Mouse (Mus musculus) bone marrow, adult 2 months (tissue): ENCODE results near the gene Impdh1. TPM values are rescaled to one million over a fixed set of nuclear protein-coding genes. Genes with fewer than 3 reads are reported as not detected.
A peak's percentile ranks its signal among the peaks of the same experiment; 100 is the strongest.

ENCODE experiments used
- H3K27ac ChIP-seq: fragments of 200-500 bp; 2 replicates; pipeline ENCODE4 v1.5.1; 2012; ENCODE audit warnings: low read depth, mild to moderate bottlenecking, control low read depth, inconsistent platforms, low read length; ENCODE audit not compliant: control insufficient read depth, poor library complexity, insufficient read depth
- H3K4me1 ChIP-seq: fragments of 200-500 bp; 2 replicates; pipeline ENCODE4 v1.6.1; 2011; ENCODE audit warnings: low read length; ENCODE audit not compliant: control insufficient read depth, insufficient read depth
- H3K4me3 ChIP-seq: fragments of 200-500 bp; replicated peaks from 2 replicates; pipeline ENCODE3; 2011; ENCODE audit warnings: mild to moderate bottlenecking, low read depth, low read length, control low read depth; ENCODE audit not compliant: control insufficient read depth
- CTCF ChIP-seq: fragments of 200-500 bp; IDR thresholded peaks from 2 replicates; pipeline ENCODE4 v1.5.1; 2011; ENCODE audit warnings: low read length, control low read depth; ENCODE audit not compliant: control insufficient read depth, insufficient read depth
- POLR2A ChIP-seq: fragments of 200-500 bp; IDR thresholded peaks from 2 replicates; pipeline ENCODE4 v1.6.1; 2011; ENCODE audit warnings: low read depth, mild to moderate bottlenecking, control low read depth, low read length, borderline replicate concordance; ENCODE audit not compliant: control insufficient read depth
- WGBS: fragments of 180-500 bp; shearing (Covaris S2); methylation state at CpG from one replicate; pipeline ENCODE4 v1.1.7; 2018; 5-methylcytosine and 5-hydroxymethylcytosine counted together
- polyA plus RNA-seq: library from polyadenylated mRNA; stranded (reverse); fragments of >200 nt; gene quantifications from 2 replicates; pipeline ENCODE4 v1.2.4, GENCODE M21; 2011; ENCODE audit warnings: low replicate concordance; ENCODE audit not compliant: missing spikeins, insufficient read depth, insufficient read length

Impdh1 gene
- polyA plus RNA-seq, 1 experiment: 29.9 TPM

DNA sequence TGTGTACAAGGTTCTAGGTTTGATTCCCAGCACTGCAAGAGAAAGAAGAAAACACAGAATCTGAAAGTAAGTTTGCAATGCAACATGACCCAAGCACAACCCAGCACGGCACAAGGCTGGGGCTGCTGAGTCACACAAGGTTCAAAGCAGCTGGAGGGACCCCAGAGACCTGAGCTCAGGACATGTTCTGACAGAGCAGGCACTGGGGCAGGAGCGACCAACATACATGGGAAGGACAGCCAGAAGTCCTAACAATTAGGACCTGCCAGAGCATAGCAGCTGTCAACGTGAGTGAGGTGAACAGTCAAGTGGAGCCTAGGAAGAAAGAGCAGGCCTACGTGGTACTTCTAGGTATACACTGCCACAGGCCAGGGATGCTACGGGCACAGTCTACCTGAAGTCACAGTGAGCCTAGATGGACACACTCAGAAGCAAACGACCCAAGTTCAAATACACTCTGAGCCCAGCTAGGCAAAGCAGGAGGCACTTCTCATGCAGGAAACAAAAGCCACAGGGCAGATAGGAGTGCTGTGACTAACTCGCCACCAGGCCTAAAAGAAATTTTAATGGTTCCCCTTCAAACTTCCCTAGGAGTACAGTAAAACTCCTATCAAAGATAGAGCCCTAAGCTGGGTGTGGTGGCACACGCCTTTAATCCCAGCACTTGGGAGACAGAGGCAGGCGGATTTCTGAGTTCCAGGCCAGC, 5.8 kb downstream of the Impdh1 start:
- H3K4me1 ChIP-seq: no peaks in the 10 kb centered on the region; the same call in 1 of the 2 replicates
- 53% methylated on average over 9 of the region's 9 CpGs for WGBS
- no peak overlapping the region for H3K4me3 ChIP-seq
- H3K27ac ChIP-seq: no peak overlapping the region
- TF ChIP-seq POLR2A: no peak

DNA sequence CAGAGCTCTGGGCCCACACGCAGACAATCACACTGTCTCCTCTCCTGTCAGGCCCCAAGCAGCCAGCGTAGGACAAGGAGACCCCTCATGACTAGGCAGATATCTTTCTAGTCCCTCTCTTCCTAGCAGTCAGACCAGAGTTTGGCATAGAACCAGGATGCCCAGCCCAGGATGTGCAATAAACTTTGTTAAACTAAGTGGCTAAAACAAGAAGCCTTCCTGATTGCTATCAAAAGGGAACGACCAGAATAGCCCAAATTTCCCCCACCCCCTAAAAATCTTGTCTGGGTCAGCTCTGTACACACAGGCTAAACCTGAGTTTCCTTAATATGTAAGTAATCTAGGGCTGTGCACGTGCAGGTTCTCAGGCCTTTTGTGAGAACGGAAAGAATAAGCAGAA, 8.0 kb downstream of the Impdh1 start:
- 49% methylated on average over 5 of the region's 5 CpGs for WGBS
- H3K4me3 ChIP-seq: no peak overlapping the region
- H3K27ac ChIP-seq: no peak overlapping the region
- no peak for TF ChIP-seq CTCF
- no peak for TF ChIP-seq POLR2A
- H3K4me1 ChIP-seq: no peaks in the 10 kb centered on the region; the same call in 1 of the 2 replicates

DNA sequence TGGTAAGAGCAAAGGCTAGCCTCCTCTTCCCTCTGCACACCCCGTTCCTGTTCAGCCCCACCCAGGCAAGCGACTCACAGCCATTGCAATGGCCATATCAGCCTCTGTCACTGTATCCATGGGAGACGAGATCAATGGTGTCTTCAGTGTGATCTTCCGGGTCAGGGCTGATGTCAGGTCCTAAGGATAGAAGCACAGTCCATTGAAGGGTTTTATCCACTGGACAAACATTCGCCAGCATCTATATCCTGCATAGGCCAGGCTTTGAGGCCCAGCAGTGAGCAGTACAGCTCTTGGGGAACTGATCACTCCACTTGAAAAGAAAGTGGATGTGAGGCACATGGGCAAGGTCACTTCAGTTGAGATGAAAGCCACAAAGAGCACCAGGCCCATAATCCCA, 9.1 kb downstream of the Impdh1 start:
- no peak overlapping the region for H3K27ac ChIP-seq
- TF ChIP-seq POLR2A: no peak
- no peak for TF ChIP-seq CTCF
- H3K4me1 ChIP-seq: no peaks in the 10 kb centered on the region; the same call in 1 of the 2 replicates
- H3K4me3 ChIP-seq: no peak overlapping the region
- WGBS: 70% methylated on average over 5 of the region's 5 CpGs

GRCm38 (mm10) chr6:29206006-29206405, 10.2 kb downstream of the Impdh1 start:
- Histone ChIP-seq H3K4me1 (no peaks in the 10 kb centered on the region; the same call in 1 of the 2 replicates), H3K4me3 (no peak overlapping the region), H3K27ac (no peak overlapping the region)
- TF ChIP-seq POLR2A (no peak), CTCF (no peak)
- WGBS: 89% methylated on average over 10 of the region's 10 CpGs

- WGBS: 69% methylated on average over 15 of the region's 15 CpGs
- no peaks in the 10 kb centered on the region for H3K4me1 ChIP-seq
- H3K4me3 ChIP-seq: no peak overlapping the region
- H3K27ac ChIP-seq: no peak overlapping the region
- TF ChIP-seq CTCF (peak; percentile 73), POLR2A (no peak)
Observed at GRCm38 (mm10) chr6:29204932-29205614, 11.1 kb downstream of the Impdh1 start.

DNA sequence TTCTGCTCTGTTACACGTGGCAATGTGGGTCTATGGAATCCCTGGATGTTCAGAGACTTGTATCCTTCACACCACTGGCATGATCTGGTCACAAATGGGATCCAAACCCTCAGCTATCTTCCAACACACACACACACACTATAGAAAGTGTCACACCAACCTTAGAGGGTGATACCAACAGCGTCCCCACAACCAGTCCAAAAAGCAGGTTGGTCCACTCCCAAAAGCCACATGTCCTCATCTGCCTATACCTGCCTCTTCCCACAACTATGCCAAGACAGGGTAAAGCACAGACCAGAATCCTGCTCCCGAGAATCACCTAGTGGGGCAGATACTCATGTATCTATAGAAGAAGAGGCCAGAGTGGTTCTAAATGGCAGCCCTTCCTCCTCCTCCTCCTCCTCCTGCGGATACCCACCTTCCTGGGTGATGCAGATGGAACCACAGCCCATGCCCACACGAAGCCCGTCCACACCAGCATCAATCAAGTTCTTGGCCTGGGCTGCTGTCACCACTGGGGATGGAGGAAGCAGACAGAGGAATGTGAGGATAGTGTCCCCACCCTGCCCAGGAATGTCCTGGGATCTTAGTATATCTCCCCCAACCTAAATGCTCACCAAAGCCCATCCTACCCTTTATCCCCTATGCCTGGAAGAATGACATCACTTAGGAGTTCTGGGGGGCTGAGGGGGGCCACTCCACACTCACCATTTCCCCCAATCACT, 12.1 kb downstream of the Impdh1 start:
- Histone ChIP-seq H3K4me1 (no peaks in the 10 kb centered on the region), H3K4me3 (no peak overlapping the region), H3K27ac (no peak overlapping the region)
- TF ChIP-seq CTCF (no peak), POLR2A (no peak)
- WGBS: 79% methylated on average over 6 of the region's 6 CpGs

DNA sequence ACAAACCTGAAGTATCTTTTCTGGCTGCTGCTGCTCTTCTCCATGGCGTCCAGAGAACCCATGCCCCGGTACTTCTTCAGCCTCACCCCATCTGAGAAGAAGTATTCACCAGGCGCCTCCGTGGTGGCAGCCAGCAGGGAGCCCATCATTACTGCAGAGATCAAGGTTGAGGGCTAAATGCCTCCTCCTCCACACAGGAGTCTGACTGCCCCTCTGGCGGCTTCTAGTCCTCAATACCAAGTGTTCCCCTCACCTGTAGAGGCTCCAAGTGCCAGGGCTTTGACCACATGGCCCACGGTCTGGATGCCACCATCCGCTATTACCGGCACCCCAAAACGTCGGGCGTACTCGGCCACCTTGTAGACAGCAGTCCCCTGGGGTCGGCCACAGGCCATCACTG, 13.1 kb downstream of the Impdh1 start:
- TF ChIP-seq POLR2A (no peak), CTCF (no peak)
- 90% methylated on average over 13 of the region's 13 CpGs for WGBS
- Histone ChIP-seq H3K4me3 (no peak overlapping the region), H3K27ac (no peak overlapping the region), H3K4me1 (no peaks in the 10 kb centered on the region)

- 82% methylated on average over 8 of the region's 8 CpGs for WGBS
Observed at GRCm38 (mm10) chr6:29201988-29202387, 14.2 kb downstream of the Impdh1 start.

More at GRCm38 (mm10) chr6:29201988-29202387, 14.2 kb downstream of the Impdh1 start:
- H3K4me3 ChIP-seq: no peak overlapping the region
- no peaks in the 10 kb centered on the region for H3K4me1 ChIP-seq
- no peak overlapping the region for H3K27ac ChIP-seq
- TF ChIP-seq CTCF: no peak
- TF ChIP-seq POLR2A: no peak
